Mouse (Mus musculus) G1E (cell line): ENCODE data around the gene Igfbp2. TPM values are rescaled to one million over a fixed set of nuclear protein-coding genes. Genes with fewer than 3 reads are reported as not detected.

Experiments used
- ATAC-seq: 2 replicates; pipeline ENCODE4 v1.8.0; 2016; ENCODE audit warnings: mild to moderate bottlenecking; ENCODE audit not compliant: insufficient number of reproducible peaks, poor library complexity, low FRiP score, severe bottlenecking; ENCODE audit errors: extremely low read depth
- DNase-seq: peaks from one replicate; pipeline ENCODE4 v3.0.0; 2012; ENCODE audit warnings: low spot score
- H3K27me3 ChIP-seq: 2 replicates; pipeline ENCODE4 v1.6.1; 2012; ENCODE audit warnings: mild to moderate bottlenecking, low read length, inconsistent platforms; ENCODE audit not compliant: insufficient read depth
- H3K36me3 ChIP-seq: replicated peaks from 2 replicates; pipeline ENCODE3; 2012; ENCODE audit warnings: mild to moderate bottlenecking, inconsistent platforms
- H3K4me1 ChIP-seq: 2 replicates; pipeline ENCODE4 v1.6.1; 2012; ENCODE audit warnings: low read depth, low read length, inconsistent platforms, mixed read lengths; ENCODE audit not compliant: insufficient read depth
- H3K4me3 ChIP-seq: 2 replicates; pipeline ENCODE4 v1.5.1; 2012; ENCODE audit warnings: low read depth, mild to moderate bottlenecking, inconsistent platforms, low read length, moderate library complexity, mixed read lengths
- H3K9me3 ChIP-seq: replicated peaks from 2 replicates; pipeline ENCODE4 v1.6.1; 2012; ENCODE audit warnings: inconsistent platforms
- CTCF ChIP-seq: IDR thresholded peaks from 2 replicates; pipeline ENCODE4 v1.5.1; 2012; ENCODE audit warnings: low read depth, low read length, inconsistent platforms, mixed read lengths
- GATA1 ChIP-seq: IDR thresholded peaks from 2 replicates; pipeline ENCODE4 v1.6.1; 2012; ENCODE audit warnings: borderline replicate concordance, low read length, inconsistent platforms, mixed read lengths
- GATA2 ChIP-seq: IDR thresholded peaks from 2 replicates; pipeline ENCODE4 v1.6.1; 2012; ENCODE audit warnings: low read depth, low read length, inconsistent platforms, borderline replicate concordance
- POLR2AphosphoS5 ChIP-seq: IDR thresholded peaks from 2 replicates; pipeline ENCODE4 v1.6.1; 2012; ENCODE audit warnings: low read depth, low read length, inconsistent platforms; ENCODE audit not compliant: insufficient replicate concordance
- TAL1 ChIP-seq: conservative IDR thresholded peaks from 2 replicates; pipeline ENCODE4 v1.6.1; 2012; ENCODE audit warnings: low read depth, low read length, inconsistent platforms, mixed read lengths
- polyA plus RNA-seq: library from polyadenylated mRNA; stranded (reverse); fragments of >175 nt; gene quantifications from 2 replicates; pipeline ENCODE4 v1.2.3, GENCODE M21; 2012
- total RNA-seq, 2 experiments: library from RNA; stranded (forward) in 1 of 2; stranded (reverse) in 1 of 2; fragments of 200-1000 nt in 1 of 2; fragments of >200 nt in 1 of 2; fragmentation: Nextera tagmentation in 1 of 2; gene quantifications; 2 replicates each; pipeline ENCODE4 v1.2.3; 2014 to 2017

Igfbp2 gene
- total and polyA plus RNA-seq, 3 experiments = 0.55 TPM; not detected in 2

- peaks cover 41% of the 10 kb centered on the region for H3K27me3 ChIP-seq
- H3K4me1 ChIP-seq = peaks cover 18% of the 10 kb centered on the region
- TF ChIP-seq POLR2AphosphoS5 = no peak
- peak; percentile 98 for TF ChIP-seq CTCF
- no peaks in the 10 kb centered on the region for H3K36me3 ChIP-seq
- DNase-seq = peak; percentile 70
- ATAC-seq = no peak
- no peaks in the 10 kb centered on the region for H3K9me3 ChIP-seq
- H3K4me3 ChIP-seq = no peak overlapping the region
Observed at GRCm38 (mm10) chr1:72865900-72866299, 41.6 kb downstream of the Igfbp2 start.

GRCm38 (mm10) chr1:72866417-72866816 is 42.1 kb downstream of the Igfbp2 start:
- no peaks in the 10 kb centered on the region for H3K9me3 ChIP-seq
- H3K36me3 ChIP-seq = no peaks in the 10 kb centered on the region
- ATAC-seq (no peak), DNase-seq (no peak)
- no peak overlapping the region for H3K4me3 ChIP-seq
- H3K4me1 ChIP-seq = peaks cover 20% of the 10 kb centered on the region
- no peak for TF ChIP-seq TAL1
- no peak for TF ChIP-seq POLR2AphosphoS5
- no peak for TF ChIP-seq GATA2
- no peak for TF ChIP-seq CTCF
- TF ChIP-seq GATA1 = no peak
- H3K27me3 ChIP-seq = peaks cover 45% of the 10 kb centered on the region

- H3K9me3 ChIP-seq = no peaks in the 10 kb centered on the region
- H3K27me3 ChIP-seq = peaks cover 48% of the 10 kb centered on the region
- TF ChIP-seq CTCF (no peak), GATA1 (no peak), POLR2AphosphoS5 (no peak), TAL1 (no peak), GATA2 (no peak)
- H3K4me3 ChIP-seq = no peak overlapping the region
- DNase-seq = no peak
- no peak for ATAC-seq
- peaks cover 27% of the 10 kb centered on the region for H3K4me1 ChIP-seq
- H3K36me3 ChIP-seq = no peaks in the 10 kb centered on the region
Observed at GRCm38 (mm10) chr1:72867346-72867745, 43.0 kb downstream of the Igfbp2 start.

- Histone ChIP-seq H3K4me1 (peaks cover 32% of the 10 kb centered on the region), H3K4me3 (no peak overlapping the region), H3K27me3 (peaks cover 50% of the 10 kb centered on the region), H3K9me3 (no peaks in the 10 kb centered on the region), H3K36me3 (no peaks in the 10 kb centered on the region)
- no peak for ATAC-seq
- no peak for DNase-seq
- TF ChIP-seq GATA2 = no peak
Observed at GRCm38 (mm10) chr1:72868429-72869215, 44.3 kb downstream of the Igfbp2 start.

GRCm38 (mm10) chr1:72869275-72869674 is 45.0 kb downstream of the Igfbp2 start:
- Histone ChIP-seq H3K4me1 (peaks cover 36% of the 10 kb centered on the region), H3K4me3 (no peak overlapping the region), H3K9me3 (no peaks in the 10 kb centered on the region), H3K36me3 (no peaks in the 10 kb centered on the region), H3K27me3 (peaks cover 56% of the 10 kb centered on the region)
- DNase-seq (no peak), ATAC-seq (no peak)
- TF ChIP-seq GATA2 (no peak), GATA1 (no peak), CTCF (no peak), POLR2AphosphoS5 (no peak), TAL1 (no peak)

GRCm38 (mm10) chr1:72869681-72870614 is 45.6 kb downstream of the Igfbp2 start:
- Histone ChIP-seq H3K4me3 (peak overlapping the region; percentile 55), H3K36me3 (no peaks in the 10 kb centered on the region), H3K27me3 (peaks cover 59% of the 10 kb centered on the region), H3K4me1 (peaks cover 36% of the 10 kb centered on the region), H3K9me3 (no peaks in the 10 kb centered on the region)
- DNase-seq (peak; percentile 65), ATAC-seq (peak; percentile 73)
- no peak for TF ChIP-seq GATA2
- no peak for TF ChIP-seq GATA1
- no peak for TF ChIP-seq POLR2AphosphoS5
- TF ChIP-seq CTCF = no peak
- no peak for TF ChIP-seq TAL1
